Mouse (Mus musculus): Measurements from ENCODE around the gene Hsd3b7.

GRCm38 (mm10) chr7:127771262-127771661 lies 29.1 kb upstream of the Hsd3b7 start:
- TF ChIP-seq CTCF (IDR thresholded peaks at IDR 0.05; ENCODE audit: low read depth, low read length) (no peak), POLR2A (IDR thresholded peaks at IDR 0.05; ENCODE audit: borderline replicate concordance, low read depth, low read length) (no peak)

All from bone marrow macrophage, adult 2 months (primary cell).